Mouse (Mus musculus): Measurements from ENCODE around the gene Zfp446. TPM values are rescaled to one million over a fixed set of nuclear protein-coding genes. Genes with fewer than 3 reads are reported as not detected.

Gene Zfp446
- polyA plus RNA-seq, 1 experiment from 2014 or later: 5.9 TPM

GRCm38 (mm10) chr7:12949872-12950229, 27.8 kb upstream of the Zfp446 start:
- Histone ChIP-seq H3K27ac (replicated peaks; ENCODE audit: low read depth, low read length) (peak overlapping the region; percentile 63), H3K9me3 (replicated peaks; ENCODE audit: control insufficient read depth, low read length) (no peaks in the 10 kb centered on the region), H3K36me3 (replicated peaks; ENCODE audit: control insufficient read depth, insufficient read depth, low read depth, low read length) (no peaks in the 10 kb centered on the region), H3K4me3 (ENCODE audit: low read depth, low read length) (peak overlapping the region; percentile 38), H3K27me3 (ENCODE audit: control insufficient read depth, insufficient read depth, low read length) (no peaks in the 10 kb centered on the region), H3K4me1 (ENCODE audit: control insufficient read depth, insufficient read depth, low read length) (no peaks in the 10 kb centered on the region), H3K9ac (replicated peaks; ENCODE audit: low read length) (peak overlapping the region; percentile 67), H3K4me2 (ENCODE audit: low read depth, low read length) (peak overlapping the region; percentile 66)
- WGBS: 7% methylated on average over 16 of the region's 16 CpGs
- no peak for ATAC-seq (replicated peaks; ENCODE audit: insufficient number of reproducible peaks, low FRiP score, low TSS enrichment, low read depth)
- DNase-seq (ENCODE audit: low spot score): no peak

- no peak overlapping the region for H3K4me3 ChIP-seq (ENCODE audit: low read depth, low read length)
- H3K9ac ChIP-seq (replicated peaks; ENCODE audit: low read length): no peak overlapping the region
- H3K9me3 ChIP-seq (replicated peaks; ENCODE audit: control insufficient read depth, low read length): no peaks in the 10 kb centered on the region
- H3K27ac ChIP-seq (replicated peaks; ENCODE audit: low read depth, low read length): no peak overlapping the region
- 64% methylated on average over 3 of the region's 3 CpGs for WGBS
- DNase-seq (ENCODE audit: low spot score): no peak
- ATAC-seq (replicated peaks; ENCODE audit: insufficient number of reproducible peaks, low FRiP score, low TSS enrichment, low read depth): no peak
- no peaks in the 10 kb centered on the region for H3K36me3 ChIP-seq (replicated peaks; ENCODE audit: control insufficient read depth, insufficient read depth, low read depth, low read length)
- H3K4me2 ChIP-seq (ENCODE audit: low read depth, low read length): no peak overlapping the region
- no peaks in the 10 kb centered on the region for H3K27me3 ChIP-seq (ENCODE audit: control insufficient read depth, insufficient read depth, low read length)
- no peaks in the 10 kb centered on the region for H3K4me1 ChIP-seq (ENCODE audit: control insufficient read depth, insufficient read depth, low read length)
These were observed 22.8 kb upstream of the Zfp446 start for GRCm38 (mm10) chr7:12954896-12955295.

DNA sequence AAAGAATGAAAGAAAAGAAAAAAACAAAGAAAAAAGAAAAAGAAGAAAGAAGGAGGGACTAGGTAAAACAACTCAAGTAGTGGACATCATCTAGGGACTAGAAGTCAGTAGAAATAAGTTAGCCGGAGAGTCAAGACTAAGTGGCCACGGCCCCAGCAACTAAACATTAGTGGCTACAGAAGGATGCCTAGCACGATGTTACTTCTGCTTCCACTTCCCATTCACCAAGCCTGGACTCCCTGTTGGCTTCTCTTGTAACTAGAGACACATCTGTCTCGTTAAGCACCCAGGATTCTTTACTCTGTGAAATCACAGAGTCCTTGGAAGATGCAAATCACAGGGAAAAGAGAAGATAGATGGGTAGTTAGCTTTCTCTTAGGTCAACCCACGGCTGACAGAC, 20.1 kb upstream of the Zfp446 start:
- Histone ChIP-seq H3K4me3 (ENCODE audit: low read depth, low read length) (no peak overlapping the region), H3K9ac (replicated peaks; ENCODE audit: low read length) (no peak overlapping the region)
- 74% methylated on average over 5 of the region's 5 CpGs for WGBS

GRCm38 (mm10) chr7:12958948-12959347, 18.7 kb upstream of the Zfp446 start:
- ATAC-seq (replicated peaks; ENCODE audit: insufficient number of reproducible peaks, low FRiP score, low TSS enrichment, low read depth): no peak
- no peak overlapping the region for H3K9ac ChIP-seq (replicated peaks; ENCODE audit: low read length)
- no peak overlapping the region for H3K27ac ChIP-seq (replicated peaks; ENCODE audit: low read depth, low read length)
- H3K27me3 ChIP-seq (ENCODE audit: control insufficient read depth, insufficient read depth, low read length): no peaks in the 10 kb centered on the region
- no peak for DNase-seq (ENCODE audit: low spot score)
- H3K4me2 ChIP-seq (ENCODE audit: low read depth, low read length): no peak overlapping the region
- no peaks in the 10 kb centered on the region for H3K9me3 ChIP-seq (replicated peaks; ENCODE audit: control insufficient read depth, low read length)
- 79% methylated on average over 4 of the region's 4 CpGs for WGBS
- no peaks in the 10 kb centered on the region for H3K36me3 ChIP-seq (replicated peaks; ENCODE audit: control insufficient read depth, insufficient read depth, low read depth, low read length)
- no peaks in the 10 kb centered on the region for H3K4me1 ChIP-seq (ENCODE audit: control insufficient read depth, insufficient read depth, low read length)
- H3K4me3 ChIP-seq (ENCODE audit: low read depth, low read length): no peak overlapping the region

More for the DNA sequence above, 20.1 kb upstream of the Zfp446 start:
- DNase-seq (ENCODE audit: low spot score) (no peak), ATAC-seq (replicated peaks; ENCODE audit: insufficient number of reproducible peaks, low FRiP score, low TSS enrichment, low read depth) (no peak)
- H3K4me2 ChIP-seq (ENCODE audit: low read depth, low read length): no peak overlapping the region
- H3K4me1 ChIP-seq (ENCODE audit: control insufficient read depth, insufficient read depth, low read length): no peaks in the 10 kb centered on the region
- H3K27ac ChIP-seq (replicated peaks; ENCODE audit: low read depth, low read length): no peak overlapping the region
- no peaks in the 10 kb centered on the region for H3K9me3 ChIP-seq (replicated peaks; ENCODE audit: control insufficient read depth, low read length)
- no peaks in the 10 kb centered on the region for H3K27me3 ChIP-seq (ENCODE audit: control insufficient read depth, insufficient read depth, low read length)
- H3K36me3 ChIP-seq (replicated peaks; ENCODE audit: control insufficient read depth, insufficient read depth, low read depth, low read length): no peaks in the 10 kb centered on the region

DNA sequence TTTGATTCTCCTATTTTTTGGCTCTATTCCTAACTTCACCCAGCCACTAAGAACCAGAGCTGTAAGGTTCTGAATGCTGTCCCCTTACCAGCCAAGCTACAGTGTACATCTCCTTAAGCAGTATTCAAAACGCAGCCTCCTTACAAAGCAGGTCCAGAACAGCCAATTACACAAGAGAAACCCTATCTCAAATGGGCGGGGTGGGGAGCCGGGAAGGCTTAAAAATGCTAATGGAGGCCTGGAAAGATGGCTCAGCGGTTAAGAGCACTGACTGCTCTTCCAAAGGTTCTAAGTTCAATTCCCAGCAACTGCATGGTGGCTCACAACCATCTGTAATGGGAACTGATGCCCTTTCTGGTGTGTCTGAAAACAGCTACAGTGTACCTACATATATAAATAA, 17.9 kb upstream of the Zfp446 start:
- ATAC-seq (replicated peaks; ENCODE audit: insufficient number of reproducible peaks, low FRiP score, low TSS enrichment, low read depth) (no peak), DNase-seq (ENCODE audit: low spot score) (no peak)
- H3K9me3 ChIP-seq (replicated peaks; ENCODE audit: control insufficient read depth, low read length): no peaks in the 10 kb centered on the region
- H3K27ac ChIP-seq (replicated peaks; ENCODE audit: low read depth, low read length): no peak overlapping the region
- no peak overlapping the region for H3K4me2 ChIP-seq (ENCODE audit: low read depth, low read length)
- H3K36me3 ChIP-seq (replicated peaks; ENCODE audit: control insufficient read depth, insufficient read depth, low read depth, low read length): no peaks in the 10 kb centered on the region
- WGBS: 19% methylated on average over 4 of the region's 4 CpGs
- H3K27me3 ChIP-seq (ENCODE audit: control insufficient read depth, insufficient read depth, low read length): no peaks in the 10 kb centered on the region
- H3K9ac ChIP-seq (replicated peaks; ENCODE audit: low read length): no peak overlapping the region
- H3K4me1 ChIP-seq (ENCODE audit: control insufficient read depth, insufficient read depth, low read length): no peaks in the 10 kb centered on the region
- no peak overlapping the region for H3K4me3 ChIP-seq (ENCODE audit: low read depth, low read length)

- Histone ChIP-seq H3K4me2 (ENCODE audit: low read depth, low read length) (peak overlapping the region; percentile 49), H3K27ac (replicated peaks; ENCODE audit: low read depth, low read length) (peak overlapping the region; percentile 62; the same call in 1 of the 2 replicates), H3K27me3 (ENCODE audit: control insufficient read depth, insufficient read depth, low read length) (no peaks in the 10 kb centered on the region), H3K9me3 (replicated peaks; ENCODE audit: control insufficient read depth, low read length) (no peaks in the 10 kb centered on the region), H3K36me3 (replicated peaks; ENCODE audit: control insufficient read depth, insufficient read depth, low read depth, low read length) (no peaks in the 10 kb centered on the region), H3K4me3 (ENCODE audit: low read depth, low read length) (peak overlapping the region; percentile 41), H3K4me1 (ENCODE audit: control insufficient read depth, insufficient read depth, low read length) (no peaks in the 10 kb centered on the region; the same call in 1 of the 2 replicates), H3K9ac (replicated peaks; ENCODE audit: low read length) (peak overlapping the region; percentile 53)
- ATAC-seq (replicated peaks; ENCODE audit: insufficient number of reproducible peaks, low FRiP score, low TSS enrichment, low read depth) (peak; percentile 49), DNase-seq (ENCODE audit: low spot score) (peak; percentile 86)
- WGBS: 3% methylated on average over 29 of the region's 29 CpGs
These were observed 16.0 kb upstream of the Zfp446 start for GRCm38 (mm10) chr7:12961511-12962141.

DNA sequence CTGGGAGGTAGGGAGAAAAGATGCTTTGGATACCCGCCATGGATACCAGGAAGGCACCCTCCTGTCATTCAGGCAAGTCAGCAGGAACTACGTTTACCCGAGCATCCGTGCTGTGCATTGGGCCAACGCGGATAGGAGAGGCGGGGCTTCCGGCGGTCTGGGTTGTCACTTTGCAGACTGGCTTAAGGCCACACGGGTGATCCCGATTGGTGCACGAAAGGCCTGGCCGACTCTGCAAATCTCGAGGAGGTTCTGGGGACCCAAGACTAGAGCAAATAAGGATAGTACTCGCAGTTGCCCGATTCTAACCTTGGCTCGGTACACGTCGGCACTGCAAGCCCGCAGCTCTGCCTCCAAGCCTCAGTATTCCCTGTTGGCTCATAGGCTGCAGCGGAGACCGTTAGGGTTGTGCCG, 12.0 kb upstream of the Zfp446 start, which contains the start of gene Zfp324:
Gene Zfp324, plus strand, starts transcription at position 161 of the 414 bp plus-strand sequence.
- 0% methylated on average over 23 of the region's 23 CpGs for WGBS
- ATAC-seq (replicated peaks; ENCODE audit: insufficient number of reproducible peaks, low FRiP score, low TSS enrichment, low read depth) (peak; percentile 86), DNase-seq (ENCODE audit: low spot score) (peak; percentile 90)
- peak within 1 kb of the TSS; percentile 87 for H3K4me2 ChIP-seq (ENCODE audit: low read depth, low read length)
- H3K4me3 ChIP-seq (ENCODE audit: low read depth, low read length): peak within 1 kb of the TSS; percentile 73
- no peaks in the 10 kb centered on the region for H3K27me3 ChIP-seq (ENCODE audit: control insufficient read depth, insufficient read depth, low read length)
- H3K4me1 ChIP-seq (ENCODE audit: control insufficient read depth, insufficient read depth, low read length): no peaks in the 10 kb centered on the region; the same call in 1 of the 2 replicates
- no peaks in the 10 kb centered on the region for H3K9me3 ChIP-seq (replicated peaks; ENCODE audit: control insufficient read depth, low read length)
- no peaks in the 10 kb centered on the region for H3K36me3 ChIP-seq (replicated peaks; ENCODE audit: control insufficient read depth, insufficient read depth, low read depth, low read length)
- peak within 1 kb of the TSS; percentile 90 for H3K9ac ChIP-seq (replicated peaks; ENCODE audit: low read length)
- peak within 1 kb of the TSS; percentile 69 for H3K27ac ChIP-seq (replicated peaks; ENCODE audit: low read depth, low read length)

GRCm38 (mm10) chr7:12966104-12966845, 11.4 kb upstream of the Zfp446 start:
- under 1% methylated on average over 29 of the region's 29 CpGs for WGBS
- DNase-seq (ENCODE audit: low spot score): peak; percentile 52
- H3K27me3 ChIP-seq (ENCODE audit: control insufficient read depth, insufficient read depth, low read length): no peaks in the 10 kb centered on the region

More at GRCm38 (mm10) chr7:12966104-12966845, 11.4 kb upstream of the Zfp446 start:
- H3K4me2 ChIP-seq (ENCODE audit: low read depth, low read length): peak overlapping the region; percentile 87
- no peaks in the 10 kb centered on the region; the same call in 1 of the 2 replicates for H3K4me1 ChIP-seq (ENCODE audit: control insufficient read depth, insufficient read depth, low read length)
- H3K36me3 ChIP-seq (replicated peaks; ENCODE audit: control insufficient read depth, insufficient read depth, low read depth, low read length): peaks cover 2% of the 10 kb centered on the region
- peak overlapping the region; percentile 73 for H3K4me3 ChIP-seq (ENCODE audit: low read depth, low read length)
- peak overlapping the region; percentile 90 for H3K9ac ChIP-seq (replicated peaks; ENCODE audit: low read length)
- ATAC-seq (replicated peaks; ENCODE audit: insufficient number of reproducible peaks, low FRiP score, low TSS enrichment, low read depth): peak; percentile 46
- H3K27ac ChIP-seq (replicated peaks; ENCODE audit: low read depth, low read length): peak overlapping the region; percentile 69
- no peaks in the 10 kb centered on the region for H3K9me3 ChIP-seq (replicated peaks; ENCODE audit: control insufficient read depth, low read length)
